Mouse (Mus musculus) stomach, embryonic 15.5 days (tissue): Measurements from ENCODE around the gene Cenpb. TPM values are rescaled to one million over a fixed set of nuclear protein-coding genes. Genes with fewer than 3 reads are reported as not detected.

ENCODE experiments used
- ATAC-seq: fragments of 200-750 bp; cut with Nextera tagmentation; 2 replicates; pipeline ENCODE4 v1.8.0; 2017; ENCODE audit warnings: low read depth, moderate number of reproducible peaks, moderate TSS enrichment; ENCODE audit not compliant: insufficient read depth, low FRiP score
- H3K27ac ChIP-seq: fragments of 300-500 bp; sonication (generic); 2 replicates; pipeline ENCODE4 v1.5.1; 2015; ENCODE audit warnings: mild to moderate bottlenecking, inconsistent platforms
- H3K27me3 ChIP-seq: fragments of 300-500 bp; sonication (generic); replicated peaks from 2 replicates; pipeline ENCODE4 v1.6.1; 2015; ENCODE audit warnings: inconsistent platforms
- H3K36me3 ChIP-seq: fragments of 300-500 bp; sonication (generic); 2 replicates; pipeline ENCODE4 v1.6.1; 2015; ENCODE audit warnings: inconsistent platforms
- H3K4me1 ChIP-seq: fragments of 300-500 bp; sonication (generic); 2 replicates; pipeline ENCODE4 v1.6.1; 2015; ENCODE audit warnings: inconsistent platforms
- H3K4me2 ChIP-seq: fragments of 300-500 bp; sonication (generic); 2 replicates; pipeline ENCODE4 v1.6.1; 2015; ENCODE audit warnings: mild to moderate bottlenecking, inconsistent platforms
- H3K4me3 ChIP-seq: fragments of 300-500 bp; sonication (generic); replicated peaks from 2 replicates; pipeline ENCODE4 v1.5.1; 2015; ENCODE audit warnings: inconsistent platforms
- H3K9ac ChIP-seq: fragments of 300-500 bp; sonication (generic); 2 replicates; pipeline ENCODE4 v1.6.1; 2015; ENCODE audit warnings: inconsistent platforms
- H3K9me3 ChIP-seq: fragments of 300-500 bp; sonication (generic); 2 replicates; pipeline ENCODE4 v1.6.1; 2016; ENCODE audit warnings: inconsistent platforms
- WGBS: fragments of 180-500 bp; shearing (Covaris S2); methylation state at CpG from one replicate; pipeline ENCODE4 v1.1.7; 2015; 5-methylcytosine and 5-hydroxymethylcytosine counted together
- polyA plus RNA-seq: library from polyadenylated mRNA; unstranded; fragments of >200 nt; fragmentation: Nextera tagmentation; extraction: Ambion mirVana; gene quantifications from 2 replicates; pipeline ENCODE4 v1.2.1, GENCODE M21; 2015

Cenpb gene
- polyA plus RNA-seq, 1 experiment from 2014 or later, result 15.4 TPM

DNA sequence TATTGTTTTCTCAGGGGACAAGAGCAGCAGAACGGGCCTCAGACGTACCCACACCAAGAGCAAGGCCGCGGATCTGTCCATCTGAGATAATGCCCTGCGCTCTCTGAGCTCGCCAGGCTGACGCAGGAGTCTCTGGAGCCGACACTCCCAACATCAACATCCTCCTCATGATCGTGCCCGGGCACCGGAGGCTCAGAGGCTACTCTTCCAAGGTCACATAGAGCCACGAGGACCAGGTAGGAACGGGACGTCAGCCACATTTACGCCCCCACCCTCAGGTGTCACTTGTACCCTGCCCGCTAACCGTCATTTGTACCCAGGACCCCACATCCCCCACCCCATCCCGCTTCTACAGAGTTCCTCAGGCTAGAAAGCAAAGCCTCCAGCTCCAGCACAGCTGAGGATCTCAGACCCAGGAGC lies 20.4 kb downstream of the Cenpb start:
- 0 out of 2 replicates have a peak, but pooled peaks cover 5% of the 10 kb centered on the region for H3K36me3 ChIP-seq
- no peaks in the 10 kb centered on the region for H3K9me3 ChIP-seq
- peak overlapping the region; percentile 92 for H3K4me2 ChIP-seq
- no peaks in the 10 kb centered on the region for H3K27me3 ChIP-seq
- peaks cover 11% of the 10 kb centered on the region; the same call in 1 of the 2 replicates for H3K4me1 ChIP-seq
- peak overlapping the region; percentile 73 for H3K4me3 ChIP-seq
- ATAC-seq, result peak; percentile 61
- peak overlapping the region; percentile 68 for H3K9ac ChIP-seq
- 0% methylated on average over 18 of the region's 18 CpGs for WGBS
- H3K27ac ChIP-seq, result peak overlapping the region; percentile 81

DNA sequence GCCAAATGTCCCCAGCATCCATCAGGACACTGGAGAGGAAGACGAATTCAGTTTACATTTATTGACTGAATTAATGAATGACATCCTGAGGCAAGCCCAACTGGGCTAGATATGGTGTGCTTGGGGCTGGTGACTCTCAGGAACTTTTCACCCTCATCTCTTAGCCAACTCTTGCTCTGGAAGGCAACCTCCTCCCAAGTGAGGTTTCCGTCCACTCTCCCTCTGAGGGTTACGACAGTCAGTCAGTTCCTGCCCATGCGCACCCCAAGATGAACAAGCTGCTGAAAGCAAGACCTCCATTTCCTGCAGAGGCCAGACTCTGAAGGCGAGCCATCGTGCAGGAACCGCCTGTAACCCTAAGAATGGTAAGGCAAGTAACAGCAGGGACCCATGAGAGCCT lies 22.9 kb downstream of the Cenpb start:
- WGBS, result 91% methylated on average over 7 of the region's 7 CpGs
- peaks cover 9% of the 10 kb centered on the region; the same call in 1 of the 2 replicates for H3K36me3 ChIP-seq
- no peaks in the 10 kb centered on the region for H3K9me3 ChIP-seq
- no peak overlapping the region for H3K9ac ChIP-seq
- no peak overlapping the region for H3K4me2 ChIP-seq
- H3K4me1 ChIP-seq, result peaks cover 11% of the 10 kb centered on the region; the same call in 1 of the 2 replicates
- no peak for ATAC-seq
- H3K27me3 ChIP-seq, result no peaks in the 10 kb centered on the region
- no peak overlapping the region for H3K4me3 ChIP-seq
- H3K27ac ChIP-seq, result no peak overlapping the region

DNA sequence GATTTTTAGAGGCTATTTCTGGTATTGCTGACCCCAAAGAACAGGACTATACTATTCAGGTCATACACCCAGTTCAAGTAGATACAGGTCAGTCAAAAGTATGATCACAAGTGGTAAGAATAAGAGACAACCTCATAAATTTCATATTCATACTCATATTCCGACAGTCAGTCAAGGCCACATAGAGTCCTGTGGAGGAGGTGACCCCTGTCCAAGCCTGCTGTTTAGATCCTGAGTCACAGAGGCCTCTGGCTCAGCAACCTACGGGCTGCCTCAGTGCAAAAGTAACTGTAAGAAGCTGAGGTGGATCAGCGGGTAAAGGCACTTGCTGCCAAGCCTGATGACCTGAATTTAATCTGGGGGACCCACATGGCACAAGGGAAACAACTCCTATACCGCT lies 25.8 kb downstream of the Cenpb start:
- no peak overlapping the region for H3K4me3 ChIP-seq
- no peaks in the 10 kb centered on the region for H3K27me3 ChIP-seq
- H3K36me3 ChIP-seq, result peaks cover 12% of the 10 kb centered on the region; the same call in 1 of the 2 replicates
- H3K4me2 ChIP-seq, result no peak overlapping the region
- no peak overlapping the region for H3K27ac ChIP-seq
- H3K4me1 ChIP-seq, result 0 out of 2 replicates have a peak, but pooled peaks cover 7% of the 10 kb centered on the region
- no peaks in the 10 kb centered on the region for H3K9me3 ChIP-seq
- no peak for ATAC-seq
- 90% methylated on average over 4 of the region's 4 CpGs for WGBS
- H3K9ac ChIP-seq, result no peak overlapping the region

DNA sequence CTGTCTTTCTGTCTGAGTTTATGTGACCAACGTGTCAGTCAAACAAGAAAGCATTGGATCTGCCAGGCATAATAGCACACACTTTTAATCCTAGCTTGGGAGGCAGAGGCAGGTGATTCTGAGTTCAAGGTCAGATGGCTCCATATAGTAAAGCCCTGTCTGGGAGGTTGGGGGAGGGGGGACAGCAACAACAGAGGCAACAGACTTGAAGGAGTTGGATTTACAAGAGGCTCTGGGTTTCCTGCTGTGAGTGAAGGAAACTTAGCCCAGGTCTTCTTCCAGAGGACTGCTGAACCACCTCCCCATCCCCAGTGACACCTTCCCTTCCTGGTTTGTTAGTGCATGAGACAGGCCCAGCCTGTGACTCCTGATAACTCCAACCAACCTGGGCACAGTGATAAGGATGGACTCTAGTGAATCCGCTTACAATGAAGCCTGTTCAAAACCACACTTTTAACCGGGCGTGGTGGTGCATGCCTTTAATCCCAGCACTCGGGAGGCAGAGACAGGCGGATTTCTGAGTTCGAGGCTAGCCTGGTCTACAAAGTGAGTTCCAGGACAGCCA lies 27.6 kb downstream of the Cenpb start:
- no peak overlapping the region for H3K4me2 ChIP-seq
- H3K27ac ChIP-seq, result no peak overlapping the region
- H3K9ac ChIP-seq, result no peak overlapping the region
- H3K27me3 ChIP-seq, result no peaks in the 10 kb centered on the region
- H3K9me3 ChIP-seq, result no peaks in the 10 kb centered on the region
- 85% methylated on average over 7 of the region's 7 CpGs for WGBS
- H3K4me1 ChIP-seq, result no peaks in the 10 kb centered on the region
- peaks cover 21% of the 10 kb centered on the region; the same call in 1 of the 2 replicates for H3K36me3 ChIP-seq
- peak; percentile 71; the same call in 1 of the 2 replicates for ATAC-seq
- no peak overlapping the region for H3K4me3 ChIP-seq

DNA sequence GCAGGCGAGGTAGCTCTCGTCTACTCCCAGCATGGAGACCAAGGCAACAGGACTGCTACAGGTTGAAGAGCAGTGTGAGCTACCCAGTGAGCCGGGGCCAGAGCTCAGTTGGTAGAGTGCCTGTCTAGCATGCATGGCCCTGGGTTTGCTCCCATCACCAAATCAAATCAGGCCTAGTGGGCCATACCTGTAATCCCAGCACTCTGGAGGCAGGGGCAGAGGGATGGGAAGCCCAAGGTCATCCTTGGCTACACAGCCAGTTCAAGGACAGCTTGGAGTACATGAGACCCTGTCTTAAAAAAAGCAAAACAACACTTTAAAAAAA lies 30.7 kb downstream of the Cenpb start:
- Histone ChIP-seq H3K27me3 (no peaks in the 10 kb centered on the region), H3K36me3 (peaks cover 22% of the 10 kb centered on the region)
- 95% methylated on average over 3 of the region's 3 CpGs for WGBS

DNA sequence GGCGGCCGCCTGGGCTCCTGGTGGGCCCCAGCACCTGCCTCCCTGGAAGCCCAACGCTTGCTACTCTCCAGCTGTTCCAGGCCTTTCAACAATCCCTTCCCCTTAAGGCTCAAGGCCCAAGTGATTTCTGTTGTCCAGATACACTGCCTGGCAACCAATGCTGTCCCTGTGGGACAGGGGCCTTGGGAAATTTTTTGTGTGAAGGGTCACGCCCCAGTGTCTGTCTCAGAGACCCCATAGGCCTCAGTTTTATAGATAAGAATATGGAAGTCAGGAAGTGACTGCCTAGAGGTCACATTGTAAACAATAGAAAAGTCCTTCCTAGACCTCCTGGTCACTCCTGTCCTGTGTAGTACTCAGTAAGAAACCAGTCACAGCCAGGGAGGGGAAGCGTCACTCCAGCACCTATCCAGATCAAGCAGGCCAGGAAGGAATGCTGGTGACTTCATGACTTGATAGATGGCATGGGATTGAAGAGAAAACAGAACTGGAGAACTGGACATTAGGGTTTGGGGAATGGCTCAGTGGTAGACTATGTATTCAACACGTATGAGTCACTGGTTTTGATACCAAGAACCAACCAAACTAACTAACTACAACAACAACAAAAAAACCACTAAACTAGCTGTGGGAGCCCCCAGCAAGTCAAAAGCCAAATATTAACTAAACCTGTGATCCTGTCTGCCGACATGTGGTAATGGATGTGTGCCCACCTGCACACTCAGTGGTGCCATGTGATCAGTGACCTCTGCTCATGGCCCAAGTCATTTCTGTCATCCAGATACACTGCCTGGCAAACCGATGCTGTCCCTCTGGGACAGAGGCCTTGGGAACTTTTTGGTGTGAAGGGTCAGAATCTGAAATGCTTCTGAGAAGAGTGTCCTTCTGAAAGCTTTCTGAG lies 31.3 kb downstream of the Cenpb start:
- Histone ChIP-seq H3K9me3 (no peaks in the 10 kb centered on the region), H3K9ac (no peak overlapping the region), H3K4me2 (no peak overlapping the region), H3K4me3 (no peak overlapping the region), H3K36me3 (peaks cover 23% of the 10 kb centered on the region), H3K27ac (no peak overlapping the region), H3K4me1 (no peaks in the 10 kb centered on the region), H3K27me3 (no peaks in the 10 kb centered on the region)
- 83% methylated on average over 8 of the region's 8 CpGs for WGBS
- ATAC-seq, result no peak

More for the DNA sequence above, 30.7 kb downstream of the Cenpb start:
- H3K9me3 ChIP-seq, result no peaks in the 10 kb centered on the region
- no peak overlapping the region for H3K9ac ChIP-seq
- no peak overlapping the region for H3K4me3 ChIP-seq
- no peak overlapping the region for H3K27ac ChIP-seq
- H3K4me2 ChIP-seq, result no peak overlapping the region
- ATAC-seq, result no peak
- H3K4me1 ChIP-seq, result no peaks in the 10 kb centered on the region

DNA sequence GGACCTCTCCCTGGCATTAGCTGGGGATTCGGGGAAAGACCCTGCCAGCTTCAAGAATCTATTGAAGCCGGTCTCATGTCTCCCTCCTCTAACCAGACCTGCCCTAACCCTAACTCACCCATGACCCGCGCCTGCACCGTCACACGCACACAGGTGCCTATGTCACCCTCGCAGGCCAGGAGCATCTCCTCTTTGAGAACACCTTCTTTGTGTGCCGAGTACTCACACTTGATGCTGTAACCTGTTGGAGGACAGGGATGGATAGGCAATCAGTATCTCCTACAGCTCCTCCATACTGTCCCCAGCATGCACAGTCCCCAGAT lies 32.9 kb downstream of the Cenpb start:
- no peaks in the 10 kb centered on the region for H3K27me3 ChIP-seq
- no peak overlapping the region for H3K9ac ChIP-seq
- no peak overlapping the region for H3K4me3 ChIP-seq
- peaks cover 26% of the 10 kb centered on the region for H3K36me3 ChIP-seq
- H3K27ac ChIP-seq, result no peak overlapping the region
- 0 out of 2 replicates have a peak, but pooled peaks cover 4% of the 10 kb centered on the region for H3K4me1 ChIP-seq
- no peak for ATAC-seq
- no peak overlapping the region for H3K4me2 ChIP-seq
- 89% methylated on average over 8 of the region's 8 CpGs for WGBS
- no peaks in the 10 kb centered on the region for H3K9me3 ChIP-seq

DNA sequence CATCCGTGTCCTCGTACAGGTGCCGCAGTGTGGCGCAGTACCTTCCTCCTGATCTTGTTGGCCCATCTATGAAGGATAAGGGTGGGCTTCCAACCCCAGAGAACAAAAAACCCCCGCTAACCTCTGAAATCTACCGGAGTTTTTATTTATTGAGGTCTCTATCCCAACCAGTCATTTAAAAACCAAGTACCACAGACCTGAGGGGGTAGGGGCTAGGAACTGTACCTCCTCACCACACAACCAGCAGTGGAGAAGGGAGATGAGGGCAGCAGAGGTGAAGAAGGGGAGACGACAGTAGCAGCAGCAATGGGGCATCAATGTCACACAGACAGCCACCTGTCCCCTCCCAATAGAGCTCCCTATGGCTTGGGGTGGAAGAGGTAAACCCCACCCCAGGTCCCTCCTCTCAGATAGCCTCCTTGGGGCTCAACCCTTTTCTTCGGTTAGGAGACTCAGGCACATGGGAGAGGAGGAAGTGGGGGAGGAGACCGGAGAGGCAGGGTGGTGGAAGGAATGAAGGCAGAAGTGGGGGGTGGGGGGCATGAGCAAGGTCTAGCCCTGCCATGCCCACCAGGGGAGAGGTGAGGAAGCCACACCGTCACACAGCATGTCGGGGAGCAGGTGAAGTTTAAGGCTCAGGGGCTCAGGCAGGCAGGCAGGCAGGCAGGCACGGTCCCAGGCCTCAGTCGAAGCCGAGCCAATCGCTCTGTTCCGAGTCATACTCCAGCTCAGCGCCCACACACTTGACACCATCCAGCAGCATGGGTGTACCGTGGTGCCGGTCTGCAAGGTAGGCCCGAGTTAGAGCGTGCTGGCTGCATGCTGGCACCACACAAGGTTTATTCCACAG lies 33.4 kb downstream of the Cenpb start:
- H3K9me3 ChIP-seq, result no peaks in the 10 kb centered on the region
- WGBS, result 79% methylated on average over 21 of the region's 21 CpGs
- H3K4me2 ChIP-seq, result no peak overlapping the region
- H3K4me1 ChIP-seq, result 0 out of 2 replicates have a peak, but pooled peaks cover 4% of the 10 kb centered on the region
- no peaks in the 10 kb centered on the region for H3K27me3 ChIP-seq
- H3K27ac ChIP-seq, result no peak overlapping the region
- H3K36me3 ChIP-seq, result peaks cover 26% of the 10 kb centered on the region
- no peak overlapping the region for H3K9ac ChIP-seq
- ATAC-seq, result no peak
- H3K4me3 ChIP-seq, result no peak overlapping the region

DNA sequence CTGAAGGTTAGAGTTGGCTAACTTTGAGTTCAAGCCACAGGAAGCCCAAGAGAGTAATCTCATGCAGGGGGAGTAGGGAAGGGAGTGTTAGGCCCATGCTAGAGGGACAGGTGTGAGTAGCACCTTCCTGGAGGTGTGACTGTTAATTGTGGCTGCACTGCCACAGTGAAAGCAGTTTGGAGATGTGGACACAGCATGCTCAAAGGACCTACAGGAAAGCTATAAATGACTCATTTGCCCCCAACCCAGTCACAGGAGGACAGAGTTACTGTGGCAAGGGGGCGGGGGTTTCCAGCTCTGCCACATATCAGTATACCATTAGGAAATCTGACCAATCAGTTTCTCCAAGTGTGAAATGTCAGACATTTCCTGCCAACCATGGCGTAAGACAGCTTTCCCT lies 34.3 kb downstream of the Cenpb start:
- 81% methylated on average over 2 of the region's 2 CpGs for WGBS

DNA sequence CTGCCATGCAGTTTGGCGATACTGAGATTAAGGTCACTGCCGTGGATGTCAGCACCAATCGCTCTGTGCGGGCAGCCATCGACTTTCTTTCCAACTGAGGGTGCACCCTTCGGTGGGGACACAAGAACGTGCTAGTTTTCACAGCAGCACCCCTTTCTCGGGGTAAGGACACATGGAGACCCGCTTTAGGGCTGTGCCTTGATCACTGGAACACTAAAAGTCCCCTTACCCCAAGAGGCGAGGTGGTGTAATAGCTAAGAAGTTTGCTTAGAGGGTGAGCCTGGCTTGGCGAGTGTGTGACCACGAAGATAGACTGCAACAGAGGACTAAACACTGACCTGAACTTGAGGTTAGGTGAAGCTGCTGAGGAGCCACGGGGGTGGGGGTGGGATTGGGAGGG lies 34.7 kb downstream of the Cenpb start:
- H3K27me3 ChIP-seq, result no peaks in the 10 kb centered on the region

More for the DNA sequence above, 34.3 kb downstream of the Cenpb start:
- H3K4me2 ChIP-seq, result no peak overlapping the region
- no peak overlapping the region for H3K4me3 ChIP-seq
- H3K27me3 ChIP-seq, result no peaks in the 10 kb centered on the region
- no peaks in the 10 kb centered on the region for H3K9me3 ChIP-seq
- H3K27ac ChIP-seq, result no peak overlapping the region
- ATAC-seq, result no peak
- H3K36me3 ChIP-seq, result peaks cover 23% of the 10 kb centered on the region
- 0 out of 2 replicates have a peak, but pooled peaks cover 4% of the 10 kb centered on the region for H3K4me1 ChIP-seq
- no peak overlapping the region for H3K9ac ChIP-seq

DNA sequence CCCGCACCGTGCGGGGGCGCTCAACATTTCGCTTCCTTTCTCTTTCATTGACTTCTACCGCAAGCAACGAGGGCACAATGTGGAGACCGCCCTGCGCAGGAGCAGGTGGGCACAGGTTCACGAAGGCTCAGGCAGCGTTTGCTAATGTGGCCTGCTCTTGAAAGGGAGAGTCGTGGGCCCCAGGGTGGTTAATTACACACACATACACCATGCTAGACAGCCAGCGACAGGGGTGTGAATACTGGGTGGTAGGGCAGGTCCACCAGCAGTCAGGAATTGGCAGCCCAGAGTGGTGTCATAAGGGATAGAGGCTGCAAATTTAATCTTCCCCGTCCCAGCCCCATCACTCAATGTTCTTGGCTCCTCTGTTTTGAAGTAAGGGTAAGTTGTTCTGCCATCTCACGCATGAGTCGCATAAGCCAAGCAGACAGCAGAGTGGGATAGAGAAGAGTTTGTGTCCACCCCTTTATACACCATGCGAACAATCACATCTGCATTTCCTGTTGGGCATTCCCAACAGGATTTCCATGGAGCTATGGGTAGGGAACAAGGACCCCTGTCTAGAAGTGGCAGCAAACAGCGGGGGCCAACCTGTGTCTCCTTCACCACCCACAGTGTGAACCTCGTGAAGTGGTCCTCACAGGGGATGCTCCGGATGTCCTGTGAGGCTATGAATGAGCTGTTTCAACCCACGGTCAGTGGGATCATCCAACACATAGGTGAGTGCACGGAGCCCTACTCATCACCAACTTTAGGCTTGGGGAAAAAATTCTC lies 36.7 kb downstream of the Cenpb start:
- H3K4me1 ChIP-seq, result 0 out of 2 replicates have a peak, but pooled peaks cover 4% of the 10 kb centered on the region
- H3K36me3 ChIP-seq, result peaks cover 15% of the 10 kb centered on the region
- no peaks in the 10 kb centered on the region for H3K27me3 ChIP-seq
- 0 out of 2 replicates have a peak overlapping the region, but pooled peaks have one; percentile 23 for H3K4me2 ChIP-seq
- WGBS, result 70% methylated on average over 22 of the region's 22 CpGs
- H3K9ac ChIP-seq, result no peak overlapping the region
- H3K9me3 ChIP-seq, result no peaks in the 10 kb centered on the region
- H3K4me3 ChIP-seq, result no peak overlapping the region
- ATAC-seq, result no peak
- H3K27ac ChIP-seq, result no peak overlapping the region

More for the DNA sequence above, 34.7 kb downstream of the Cenpb start:
- Histone ChIP-seq H3K4me1 (0 out of 2 replicates have a peak, but pooled peaks cover 4% of the 10 kb centered on the region), H3K27ac (no peak overlapping the region), H3K4me2 (no peak overlapping the region), H3K4me3 (no peak overlapping the region), H3K9ac (no peak overlapping the region), H3K36me3 (peaks cover 23% of the 10 kb centered on the region), H3K9me3 (no peaks in the 10 kb centered on the region)
- no peak for ATAC-seq
- WGBS, result 57% methylated on average over 13 of the region's 13 CpGs
